8 mouse cellular contexts compared by ENCODE assay signal in the genomic region with DNA sequence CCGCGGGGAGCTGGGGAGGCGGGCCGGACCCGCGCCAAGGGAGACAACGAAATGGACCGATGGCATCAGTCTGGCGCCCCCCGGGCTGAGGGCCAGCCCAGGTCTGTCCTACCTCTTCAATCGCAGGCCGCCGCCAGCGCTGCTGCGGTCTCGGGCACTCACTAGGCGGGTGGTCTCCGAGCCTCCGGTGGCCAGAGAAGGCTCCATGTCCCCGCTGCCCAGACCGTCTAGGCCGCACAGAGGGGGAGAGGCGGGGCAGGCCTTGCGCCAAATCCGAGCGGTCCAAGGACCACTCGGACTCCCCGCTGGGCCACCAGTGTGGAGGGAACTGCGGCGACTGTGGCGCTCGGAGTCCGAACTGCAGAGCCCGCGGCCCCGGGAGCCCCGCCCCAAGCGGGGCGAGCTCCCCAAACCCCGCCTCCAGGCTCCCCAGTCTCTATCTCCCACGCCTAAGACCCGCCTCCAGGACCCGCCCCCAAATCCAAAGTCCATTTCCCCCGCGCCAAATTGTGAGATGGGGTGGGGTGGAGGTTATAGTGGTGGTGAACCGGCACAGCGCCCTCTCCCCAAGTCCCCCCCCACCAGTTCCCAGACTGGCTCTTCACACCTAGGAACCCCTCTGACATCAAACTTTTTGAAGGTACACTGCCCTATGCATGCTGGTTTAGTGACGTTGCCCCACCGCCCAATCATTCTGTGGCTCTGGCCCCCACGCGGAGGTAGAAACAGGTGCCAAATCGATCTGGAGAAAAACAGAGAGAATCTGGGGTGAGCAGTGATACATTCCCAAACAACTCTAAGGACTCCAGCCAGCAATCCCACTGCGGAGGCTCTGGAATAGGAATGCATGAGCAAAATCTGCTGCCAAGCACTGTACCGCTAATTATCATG. TPM values are rescaled to one million over a fixed set of nuclear protein-coding genes. Genes with fewer than 3 reads are reported as not detected.
DNase-seq lines count a peak whose midpoint lies in the region; ATAC-seq and TF ChIP-seq lines count a peak whose summit lies in the region.

No protein-coding gene starts in this region.

- no peak overlapping the region for H3K27ac ChIP-seq in embryonic fibroblast, embryonic 13.5 days (ENCODE audit: insufficient read depth, low read length)
- H3K27ac ChIP-seq in midbrain, embryonic 11.5 days (ENCODE audit: low read depth, low read length), result no peak overlapping the region
- no peak overlapping the region for H3K27ac ChIP-seq in testis, adult 2 months (ENCODE audit: control insufficient read depth, insufficient read depth, low read depth, low read length)

- peak overlapping the region; percentile 58 for H3K4me2 ChIP-seq in midbrain, embryonic 11.5 days

- ATAC-seq in megakaryocyte, adult 5-6 weeks (ENCODE audit: poor library complexity, severe bottlenecking), result no peak
- peak; percentile 70 for ATAC-seq in midbrain, embryonic 11.5 days (ENCODE audit: low FRiP score)
- no peak for ATAC-seq in monocyte, adult 5-6 weeks (replicated peaks; ENCODE audit: insufficient number of reproducible peaks, low FRiP score, low TSS enrichment, poor library complexity, severe bottlenecking)

- H3K36me3 ChIP-seq in megakaryocyte, embryonic 14.5 days (replicated peaks; ENCODE audit: low read length), result no peaks in the 10 kb centered on the region
- H3K36me3 ChIP-seq in midbrain, embryonic 11.5 days (ENCODE audit: control insufficient read depth, insufficient read depth, low read length), result no peaks in the 10 kb centered on the region
- H3K36me3 ChIP-seq in testis, adult 2 months (ENCODE audit: control insufficient read depth, insufficient read depth, low read length), result no peaks in the 10 kb centered on the region

- peaks cover 38% of the 10 kb centered on the region for H3K4me1 ChIP-seq in megakaryocyte, embryonic 14.5 days
- H3K4me1 ChIP-seq in embryonic fibroblast, embryonic 13.5 days (ENCODE audit: control insufficient read depth, insufficient read depth, low read length), result no peaks in the 10 kb centered on the region
- peaks cover 20% of the 10 kb centered on the region for H3K4me1 ChIP-seq in midbrain, embryonic 11.5 days (ENCODE audit: control insufficient read depth, insufficient read depth, low read length)
- H3K4me1 ChIP-seq in testis, adult 2 months (ENCODE audit: control insufficient read depth, insufficient read depth, low read length), result peaks cover 32% of the 10 kb centered on the region

- peak overlapping the region; percentile 83 for H3K4me3 ChIP-seq in megakaryocyte, embryonic 14.5 days (replicated peaks)
- peak overlapping the region; percentile 9; the same call in 1 of the 2 replicates for H3K4me3 ChIP-seq in embryonic fibroblast, embryonic 13.5 days (ENCODE audit: insufficient read depth, low read length)
- peak overlapping the region; percentile 45 for H3K4me3 ChIP-seq in midbrain, embryonic 11.5 days (ENCODE audit: low read depth, low read length)
- H3K4me3 ChIP-seq in testis, adult 2 months (ENCODE audit: control insufficient read depth, low read depth, low read length), result peak overlapping the region; percentile 41

- TF ChIP-seq CTCF in embryonic fibroblast, embryonic 13.5 days (IDR thresholded peaks at IDR 0.05; ENCODE audit: borderline replicate concordance, insufficient read depth, low read length), result no peak
- TF ChIP-seq CTCF in testis, adult 2 months (IDR thresholded peaks at IDR 0.05; ENCODE audit: control insufficient read depth, insufficient read depth, insufficient replicate concordance, low read depth, low read length), result no peak

- TF ChIP-seq POLR2A in embryonic fibroblast, embryonic 13.5 days (IDR thresholded peaks at IDR 0.05; ENCODE audit: low read depth, low read length), result no peak
- no peak for TF ChIP-seq POLR2A in testis, adult 2 months (IDR thresholded peaks at IDR 0.05; ENCODE audit: control insufficient read depth, low read depth, low read length)

- peak; percentile 70 for DNase-seq in induced T-regulatory cell, adult 2 months (ENCODE audit: low read depth)
- DNase-seq in left cerebral cortex, postnatal 25 days (ENCODE audit: low spot score in 2 of 2), result peak; percentile 53 to 80
- DNase-seq in midbrain, embryonic 11.5 days (ENCODE audit: low spot score, missing footprints), result peak; percentile 94

- peaks cover 97% of the 10 kb centered on the region for H3K27me3 ChIP-seq in megakaryocyte, embryonic 14.5 days (replicated peaks)
- H3K27me3 ChIP-seq in midbrain, embryonic 11.5 days (ENCODE audit: control insufficient read depth, insufficient read depth, low read length), result peaks cover 69% of the 10 kb centered on the region
- H3K27me3 ChIP-seq in testis, adult 2 months (ENCODE audit: control insufficient read depth, insufficient read depth, low read length), result peaks cover 5% of the 10 kb centered on the region; the same call in 1 of the 2 replicates

- under 1% methylated on average over 45 of the region's 54 CpGs for WGBS in midbrain, embryonic 11.5 days

- intact Hi-C loops in left cerebral cortex, postnatal 25 days (cut with DNase I), result loop anchor here (1.0 kb wide), 2 partner anchors 28 to 100 kb away; no protein-coding TSS in a partner anchor

- H3K9me3 ChIP-seq in megakaryocyte, embryonic 14.5 days, result peaks cover 5% of the 10 kb centered on the region
- H3K9me3 ChIP-seq in midbrain, embryonic 11.5 days (ENCODE audit: control insufficient read depth, low read length), result no peaks in the 10 kb centered on the region

- peak overlapping the region; percentile 57 for H3K9ac ChIP-seq in midbrain, embryonic 11.5 days (ENCODE audit: low read length)

RNA-seq across cellular contexts. Expression of gene Dnajc5g, which starts 12.7 kb away (rescaled TPM):
- polyA plus RNA-seq in megakaryocyte, embryonic 14.5 days (2012; ENCODE audit: insufficient read depth, low replicate concordance), result not detected in 2 replicates
- total RNA-seq in megakaryocyte, adult 5-6 weeks (2015), result not detected in 2 replicates
- not detected in 2 replicates for total RNA-seq in megakaryocyte, adult 5-6 weeks (2017)
- not detected in 2 replicates for polyA plus RNA-seq in embryonic fibroblast, embryonic 13.5 days (2011; ENCODE audit: insufficient read length, low read depth, missing spikeins)
- total RNA-seq in left cerebral cortex, postnatal 25 days (2021), result not detected
- not detected in 2 replicates for polyA plus RNA-seq in midbrain, embryonic 11.5 days (2014; fragmentation: Nextera tagmentation; extraction: Ambion mirVana)
- 172 and 183 TPM in 2 replicates for polyA plus RNA-seq in testis, adult 2 months (2012; rRNA removed)
- total RNA-seq in monocyte, adult 5-6 weeks (2017), result not detected in 3 replicates

RNA-seq across cellular contexts. Expression of gene Slc30a3, which starts 14.6 kb away (rescaled TPM):
- not detected in 2 replicates for polyA plus RNA-seq in megakaryocyte, embryonic 14.5 days (2012; ENCODE audit: insufficient read depth, low replicate concordance)
- not detected in 2 replicates for total RNA-seq in megakaryocyte, adult 5-6 weeks (2015)
- not detected in 2 replicates for total RNA-seq in megakaryocyte, adult 5-6 weeks (2017)
- polyA plus RNA-seq in embryonic fibroblast, embryonic 13.5 days (2011; ENCODE audit: insufficient read length, low read depth, missing spikeins), result not detected in 2 replicates
- 100 to 1,000 TPM; 163 to 170 TPM for total RNA-seq in left cerebral cortex, postnatal 25 days (2021)
- polyA plus RNA-seq in midbrain, embryonic 11.5 days (2014; fragmentation: Nextera tagmentation; extraction: Ambion mirVana), result 6.9 and 7.2 TPM in 2 replicates
- polyA plus RNA-seq in testis, adult 2 months (2012; rRNA removed), result 311 and 315 TPM in 2 replicates
- total RNA-seq in monocyte, adult 5-6 weeks (2017), result not detected in 3 replicates

RNA-seq across cellular contexts. Expression of gene Trim54, which starts 23.1 kb away (rescaled TPM):
- polyA plus RNA-seq in megakaryocyte, embryonic 14.5 days (2012; ENCODE audit: insufficient read depth, low replicate concordance), result not detected in 2 replicates
- total RNA-seq in megakaryocyte, adult 5-6 weeks (2015), result not detected in 2 replicates
- not detected in 2 replicates for total RNA-seq in megakaryocyte, adult 5-6 weeks (2017)
- polyA plus RNA-seq in embryonic fibroblast, embryonic 13.5 days (2011; ENCODE audit: insufficient read length, low read depth, missing spikeins), result not detected in 2 replicates
- total RNA-seq in left cerebral cortex, postnatal 25 days (2021), result 1 to 10 TPM; 2.5 to 4.0 TPM
- not detected in 2 replicates for polyA plus RNA-seq in midbrain, embryonic 11.5 days (2014; fragmentation: Nextera tagmentation; extraction: Ambion mirVana)
- polyA plus RNA-seq in testis, adult 2 months (2012; rRNA removed), result 9.8 and 11.1 TPM in 2 replicates
- total RNA-seq in monocyte, adult 5-6 weeks (2017), result not detected in 3 replicates

RNA-seq across cellular contexts. Expression of gene Cad, which starts 38.8 kb away (rescaled TPM):
- polyA plus RNA-seq in megakaryocyte, embryonic 14.5 days (2012; ENCODE audit: insufficient read depth, low replicate concordance), result 218 and 333 TPM in 2 replicates
- total RNA-seq in megakaryocyte, adult 5-6 weeks (2015), result 5.1 and 9.4 TPM in 2 replicates
- 5.4 and 7.5 TPM in 2 replicates for total RNA-seq in megakaryocyte, adult 5-6 weeks (2017)
- polyA plus RNA-seq in embryonic fibroblast, embryonic 13.5 days (2011; ENCODE audit: insufficient read length, low read depth, missing spikeins), result 32.6 and 39.5 TPM in 2 replicates
- total RNA-seq in left cerebral cortex, postnatal 25 days (2021), result 10 to 100 TPM; 17.4 to 25.5 TPM
- polyA plus RNA-seq in midbrain, embryonic 11.5 days (2014; fragmentation: Nextera tagmentation; extraction: Ambion mirVana), result 20.5 and 22.2 TPM in 2 replicates
- polyA plus RNA-seq in testis, adult 2 months (2012; rRNA removed), result 11.2 and 14.0 TPM in 2 replicates
- total RNA-seq in monocyte, adult 5-6 weeks (2017), result 4.8 to 18.4 TPM (median 9.6 TPM) in 3 replicates

RNA-seq across cellular contexts. Expression of gene Slc5a6, which starts 44.7 kb away (rescaled TPM):
- polyA plus RNA-seq in megakaryocyte, embryonic 14.5 days (2012; ENCODE audit: insufficient read depth, low replicate concordance), result 5.0 and 8.2 TPM in 2 replicates
- total RNA-seq in megakaryocyte, adult 5-6 weeks (2015), result 0.41 and 2.0 TPM in 2 replicates
- 1.3 and 1.4 TPM in 2 replicates for total RNA-seq in megakaryocyte, adult 5-6 weeks (2017)
- polyA plus RNA-seq in embryonic fibroblast, embryonic 13.5 days (2011; ENCODE audit: insufficient read length, low read depth, missing spikeins), result 3.3 and 6.2 TPM in 2 replicates
- total RNA-seq in left cerebral cortex, postnatal 25 days (2021), result 10 to 100 TPM; 12.4 to 16.7 TPM
- polyA plus RNA-seq in midbrain, embryonic 11.5 days (2014; fragmentation: Nextera tagmentation; extraction: Ambion mirVana), result 7.3 and 8.3 TPM in 2 replicates
- polyA plus RNA-seq in testis, adult 2 months (2012; rRNA removed), result 5.4 and 6.2 TPM in 2 replicates
- total RNA-seq in monocyte, adult 5-6 weeks (2017), result 0.38 to 3.7 TPM (median 3.0 TPM) in 3 replicates

Comparison
In these comparisons a context has a peak if more than half of its experiments do, and no peak if none do; other contexts are left out.
1. H3K4me3 ChIP-seq: peak in every context shown above with its lines; median percentile 83 in megakaryocyte, embryonic 14.5 days; 45 in midbrain, embryonic 11.5 days; 41 in testis, adult 2 months; 9 in embryonic fibroblast, embryonic 13.5 days.
2. RNA of gene Dnajc5g, which starts 12.7 kb away (polyA plus RNA-seq): 172 to 183 TPM in testis, adult 2 months; not detected in megakaryocyte, embryonic 14.5 days, not detected in embryonic fibroblast, embryonic 13.5 days and not detected in midbrain, embryonic 11.5 days; every median in the first group is over 100 times any median in the second.
3. RNA of gene Slc30a3, which starts 14.6 kb away (polyA plus RNA-seq): 311 to 315 TPM in testis, adult 2 months; 6.9 to 7.2 TPM in midbrain, embryonic 11.5 days, not detected in megakaryocyte, embryonic 14.5 days and not detected in embryonic fibroblast, embryonic 13.5 days; every median in the first group is over 10 times any median in the second.
4. RNA of gene Trim54, which starts 23.1 kb away (polyA plus RNA-seq): 9.8 to 11.1 TPM in testis, adult 2 months; not detected in megakaryocyte, embryonic 14.5 days, not detected in embryonic fibroblast, embryonic 13.5 days and not detected in midbrain, embryonic 11.5 days; every median in the first group is over 10 times any median in the second.
5. Peak in every context shown above with its lines, with median percentiles within 50 percentile points of each other: DNase-seq.